Mouse (Mus musculus): Measurements from ENCODE around the gene Defb36. TPM values are rescaled to one million over a fixed set of nuclear protein-coding genes. Genes with fewer than 3 reads are reported as not detected.

The Defb36 gene
- polyA plus RNA-seq, 1 experiment from 2014 or later, result not detected

DNA sequence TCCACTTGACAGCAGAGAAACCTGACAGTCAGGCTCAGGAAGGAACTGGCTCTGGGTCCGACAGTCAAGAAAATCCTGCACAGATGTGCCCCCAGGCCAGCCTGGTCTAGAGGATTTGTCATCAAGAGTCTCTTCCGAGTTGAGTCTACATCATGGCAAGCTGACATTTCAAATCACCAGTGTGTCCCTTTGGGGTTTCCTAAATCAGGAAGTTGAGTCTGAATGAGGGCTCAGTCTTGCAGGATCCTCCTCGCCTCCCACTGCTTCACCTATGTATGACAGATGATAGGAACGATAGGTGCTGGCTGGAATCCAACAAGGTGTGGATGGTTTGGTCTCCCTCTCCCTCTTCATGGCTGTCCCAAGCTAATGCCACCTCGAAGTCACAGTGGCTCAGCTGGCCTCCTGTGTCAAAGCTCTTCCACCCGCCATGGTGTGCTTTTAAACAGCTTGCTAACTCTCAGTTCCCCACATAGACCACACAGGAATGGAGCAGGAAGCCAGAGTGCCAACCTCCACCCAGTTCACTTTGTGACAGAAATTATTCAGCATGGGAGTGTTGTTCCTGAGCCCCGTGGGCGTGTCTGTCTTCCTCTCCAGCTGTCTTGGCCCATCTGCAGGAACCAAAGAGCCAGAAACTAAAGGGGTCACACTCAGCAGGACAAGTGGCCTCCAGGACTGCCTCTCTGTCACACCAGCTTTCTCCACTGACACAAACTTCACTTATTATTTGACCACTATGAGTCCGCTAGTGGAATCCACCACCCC lies 16.4 kb downstream of the Defb36 start:
- no peak for DNase-seq (ENCODE audit: low read depth, low spot score)
- no peak for ATAC-seq
- ChIA-PET POLR2A (no interaction called here), CTCF (interaction anchor here (1.4 kb wide), 1 partner anchor 30 kb away, joined by 3 read pairs; no protein-coding TSS in a partner anchor)
- in situ Hi-C loops (cut with MboI; ENCODE audit: low pct_unique_long_range_greater_than_20kb), result no loop called here
- H3K27me3 ChIP-seq, result no peaks in the 10 kb centered on the region
- no peak for TF ChIP-seq CTCF (IDR thresholded peaks at IDR 0.05)

GRCm38 (mm10) chr2:152622151-152622550 lies 18.0 kb downstream of the Defb36 start:
- H3K27me3 ChIP-seq, result no peaks in the 10 kb centered on the region
- no peak for DNase-seq (ENCODE audit: low read depth, low spot score)
- POLR2A ChIA-PET, result interaction anchor here (0.6 kb wide), 1 partner anchor 49 kb away, joined by 3 read pairs; no protein-coding TSS in a partner anchor
- no peak for ATAC-seq
- CTCF ChIA-PET, result interaction anchor here (0.9 to 1.5 kb wide), 4 partner anchors 12 to 46 kb away, joined by 3 to 4 read pairs (median 3); no protein-coding TSS in a partner anchor
- in situ Hi-C loops (cut with MboI; ENCODE audit: low pct_unique_long_range_greater_than_20kb), result no loop called here
- TF ChIP-seq CTCF (IDR thresholded peaks at IDR 0.05), result no peak

- ChIA-PET POLR2A (no interaction called here), CTCF (interaction anchor here (0.9 to 1.5 kb wide), 2 partner anchors 11 to 34 kb away, joined by 3 to 4 read pairs; no protein-coding TSS in a partner anchor)
- H3K27me3 ChIP-seq, result no peaks in the 10 kb centered on the region
- TF ChIP-seq CTCF (IDR thresholded peaks at IDR 0.05), result no peak
- DNase-seq (ENCODE audit: low read depth, low spot score) (no peak), ATAC-seq (no peak)
- in situ Hi-C loops (cut with MboI; ENCODE audit: low pct_unique_long_range_greater_than_20kb), result no loop called here
Measured at GRCm38 (mm10) chr2:152622953-152623352, 18.8 kb downstream of the Defb36 start, which contains the start of gene Defb25. Gene Defb25 (minus strand): TSS chr2:152623053.

DNA sequence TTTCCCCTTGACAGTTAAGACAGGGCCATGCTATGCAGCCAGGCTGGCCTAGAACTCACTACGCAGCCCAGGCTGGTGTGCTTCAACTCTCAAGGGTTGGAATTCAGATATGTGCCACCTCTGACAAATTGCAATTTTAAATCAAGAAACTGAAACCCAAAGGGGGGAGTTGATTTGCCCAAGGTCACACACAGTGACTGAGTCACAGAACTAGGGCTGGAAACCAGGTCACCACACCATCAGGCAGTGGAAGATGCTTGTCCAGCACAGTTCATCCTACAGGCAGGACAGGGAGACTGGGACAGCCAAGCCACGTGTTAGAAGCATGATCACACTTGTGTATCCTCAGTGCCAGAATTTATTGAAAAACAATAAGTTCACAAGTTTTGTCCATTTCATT lies 20.4 kb downstream of the Defb36 start:
- H3K27me3 ChIP-seq, result no peaks in the 10 kb centered on the region
- ChIA-PET CTCF (no interaction called here), POLR2A (no interaction called here)
- TF ChIP-seq CTCF (IDR thresholded peaks at IDR 0.05), result no peak
- in situ Hi-C loops (cut with MboI; ENCODE audit: low pct_unique_long_range_greater_than_20kb), result no loop called here
- no peak for ATAC-seq
- DNase-seq (ENCODE audit: low read depth, low spot score), result no peak

- TF ChIP-seq CTCF (IDR thresholded peaks at IDR 0.05), result no peak
- POLR2A ChIA-PET, result no interaction called here
- CTCF ChIA-PET, result interaction anchor here (1.1 kb wide), 1 partner anchor 45 kb away, joined by 5 read pairs; no protein-coding TSS in a partner anchor
- in situ Hi-C loops (cut with MboI; ENCODE audit: low pct_unique_long_range_greater_than_20kb), result no loop called here
- ATAC-seq (no peak), DNase-seq (ENCODE audit: low read depth, low spot score) (no peak)
- H3K27me3 ChIP-seq, result no peaks in the 10 kb centered on the region
Measured at GRCm38 (mm10) chr2:152625256-152625655, 21.1 kb downstream of the Defb36 start.

DNA sequence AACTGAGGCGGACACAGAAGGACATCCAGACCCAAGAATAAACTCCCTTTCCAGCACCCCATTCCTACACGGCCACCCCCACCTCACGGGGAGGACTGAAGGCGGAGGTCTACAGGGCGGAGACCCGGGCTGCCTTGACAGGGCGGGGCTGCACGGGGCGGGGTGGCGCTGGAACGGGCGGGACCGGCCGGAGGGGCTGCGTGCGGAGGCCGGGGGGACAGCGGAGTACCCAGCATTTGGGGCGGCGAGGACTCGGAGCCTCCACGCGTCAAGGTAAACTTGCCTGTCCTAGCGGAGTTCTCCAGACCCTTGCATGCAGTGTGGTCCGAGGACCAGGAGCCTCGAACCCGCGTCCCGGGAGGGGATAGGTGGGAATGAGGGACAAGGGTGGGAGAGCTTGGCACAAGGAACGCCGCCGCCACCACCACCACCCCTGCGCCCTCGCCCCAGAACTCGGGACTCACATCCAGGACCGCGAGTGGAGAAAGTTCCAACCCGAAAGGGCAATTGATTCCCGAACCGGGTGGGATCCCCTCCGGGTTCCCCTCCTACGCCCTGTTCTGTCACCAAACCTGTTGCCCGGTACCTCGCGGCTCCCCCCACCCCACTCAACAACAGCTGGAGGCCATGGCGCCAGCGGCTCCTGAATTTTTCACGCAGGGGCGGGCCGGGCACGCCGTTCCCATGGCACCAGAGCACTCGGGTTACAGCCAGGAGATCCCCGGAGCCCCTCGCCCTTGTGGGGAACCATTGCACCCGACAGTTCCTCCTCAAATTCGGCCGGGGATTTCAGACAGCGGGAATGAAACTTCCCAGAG lies 22.9 kb downstream of the Defb36 start, which contains the start of gene Rem1:
TSS of gene Rem1 (plus strand) at position 178 of the 818 bp plus-strand sequence.
- H3K27me3 ChIP-seq, result no peaks in the 10 kb centered on the region
- in situ Hi-C loops (cut with MboI; ENCODE audit: low pct_unique_long_range_greater_than_20kb), result no loop called here
- no peak for DNase-seq (ENCODE audit: low read depth, low spot score)
- CTCF ChIA-PET, result no interaction called here
- no peak for ATAC-seq
- TF ChIP-seq CTCF (IDR thresholded peaks at IDR 0.05), result no peak
- POLR2A ChIA-PET, result no interaction called here

GRCm38 (mm10) chr2:152628066-152628465 lies 23.9 kb downstream of the Defb36 start:
- TF ChIP-seq CTCF (IDR thresholded peaks at IDR 0.05), result no peak
- ATAC-seq (no peak), DNase-seq (ENCODE audit: low read depth, low spot score) (no peak)
- POLR2A ChIA-PET, result no interaction called here
- no peaks in the 10 kb centered on the region for H3K27me3 ChIP-seq
- CTCF ChIA-PET, result no interaction called here
- in situ Hi-C loops (cut with MboI; ENCODE audit: low pct_unique_long_range_greater_than_20kb), result no loop called here

- ChIA-PET CTCF (interaction anchor here (1.0 to 2.0 kb wide), 2 partner anchors 10 to 14 kb away, joined by 3 to 8 read pairs; no protein-coding TSS in a partner anchor), POLR2A (no interaction called here)
- no peak for DNase-seq (ENCODE audit: low read depth, low spot score)
- ATAC-seq, result no peak
- in situ Hi-C loops (cut with MboI; ENCODE audit: low pct_unique_long_range_greater_than_20kb), result no loop called here
- H3K27me3 ChIP-seq, result no peaks in the 10 kb centered on the region
- no peak for TF ChIP-seq CTCF (IDR thresholded peaks at IDR 0.05)
Measured at GRCm38 (mm10) chr2:152629239-152629638, 25.1 kb downstream of the Defb36 start.

GRCm38 (mm10) chr2:152629904-152630303 lies 25.8 kb downstream of the Defb36 start:
- in situ Hi-C loops (cut with MboI; ENCODE audit: low pct_unique_long_range_greater_than_20kb), result no loop called here
- ATAC-seq, result peak; percentile 58
- H3K27me3 ChIP-seq, result no peaks in the 10 kb centered on the region
- no peak for TF ChIP-seq CTCF (IDR thresholded peaks at IDR 0.05)
- ChIA-PET CTCF (interaction anchor here (1.0 to 2.0 kb wide), 3 partner anchors 11 to 39 kb away, joined by 3 to 8 read pairs (median 4); partner anchors contain the start of gene H13), POLR2A (no interaction called here)
- no peak for DNase-seq (ENCODE audit: low read depth, low spot score)

DNA sequence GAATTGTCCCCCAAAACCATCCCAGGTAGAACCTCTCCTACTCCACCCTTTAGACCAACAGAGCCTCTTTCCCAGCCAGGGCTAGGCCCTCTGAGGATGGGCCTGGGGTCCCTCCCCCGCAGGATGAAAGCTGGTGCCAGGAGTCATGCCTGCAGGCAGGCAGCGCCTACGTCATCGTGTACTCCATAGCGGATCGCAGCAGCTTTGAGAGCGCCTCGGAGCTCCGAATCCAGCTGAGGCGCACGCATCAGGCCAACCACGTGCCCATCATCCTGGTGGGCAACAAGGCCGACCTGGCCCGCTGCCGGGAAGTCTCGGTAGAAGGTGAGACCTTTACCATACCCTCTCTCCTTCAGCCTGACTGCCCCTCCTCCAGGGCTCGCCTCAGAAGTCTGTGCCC lies 29.2 kb downstream of the Defb36 start:
- no peak for TF ChIP-seq CTCF (IDR thresholded peaks at IDR 0.05)
- ChIA-PET CTCF (interaction anchor here (1.0 to 2.1 kb wide), 2 partner anchors 9 to 10 kb away, joined by 3 to 4 read pairs; partner anchors contain the start of gene Defb25), POLR2A (no interaction called here)
- in situ Hi-C loops (cut with MboI; ENCODE audit: low pct_unique_long_range_greater_than_20kb), result no loop called here
- no peaks in the 10 kb centered on the region for H3K27me3 ChIP-seq
- no peak for DNase-seq (ENCODE audit: low read depth, low spot score)
- no peak for ATAC-seq

All from Patski (cell line).